Mouse (Mus musculus) stomach, embryonic 16.5 days (tissue): ENCODE data around the gene Ccdc86. TPM values are rescaled to one million over a fixed set of nuclear protein-coding genes. Genes with fewer than 3 reads are reported as not detected.

ENCODE experiments used
- ATAC-seq: fragments of 200-750 bp; cut with Nextera tagmentation; 2 replicates; pipeline ENCODE4 v1.8.0; 2017; ENCODE audit warnings: moderate number of reproducible peaks, moderate TSS enrichment; ENCODE audit not compliant: insufficient read depth, low FRiP score
- H3K27ac ChIP-seq: fragments of 300-500 bp; sonication (generic); 2 replicates; pipeline ENCODE4 v1.5.1; 2014; ENCODE audit warnings: low read length
- H3K27me3 ChIP-seq: fragments of 300-500 bp; sonication (generic); 2 replicates; pipeline ENCODE4 v1.6.1; 2014; ENCODE audit warnings: low read length, control low read depth, mixed read lengths; ENCODE audit not compliant: control insufficient read depth, insufficient read depth
- H3K36me3 ChIP-seq: fragments of 300-500 bp; sonication (generic); 2 replicates; pipeline ENCODE4 v1.6.1; 2014; ENCODE audit warnings: low read length; ENCODE audit not compliant: control insufficient read depth, insufficient read depth
- H3K4me1 ChIP-seq: fragments of 300-500 bp; sonication (generic); 2 replicates; pipeline ENCODE4 v1.6.1; 2014; ENCODE audit warnings: low read length, control low read depth, mixed read lengths; ENCODE audit not compliant: control insufficient read depth, insufficient read depth
- H3K4me2 ChIP-seq: fragments of 300-500 bp; sonication (generic); 2 replicates; pipeline ENCODE4 v1.6.1; 2014; ENCODE audit warnings: low read depth, low read length, mixed read lengths
- H3K4me3 ChIP-seq: fragments of 300-500 bp; sonication (generic); replicated peaks from 2 replicates; pipeline ENCODE4 v1.5.1; 2014; ENCODE audit warnings: mild to moderate bottlenecking, low read length
- H3K9ac ChIP-seq: fragments of 300-500 bp; sonication (generic); 2 replicates; pipeline ENCODE4 v1.6.1; 2014; ENCODE audit warnings: low read length
- H3K9me3 ChIP-seq: fragments of 300-500 bp; sonication (generic); replicated peaks from 2 replicates; pipeline ENCODE4 v1.6.1; 2016; ENCODE audit warnings: low read length, control low read depth; ENCODE audit not compliant: control insufficient read depth
- WGBS: fragments of 180-500 bp; shearing (Covaris S2); extraction: QIAGEN DNeasy Blood & Tissue Kit; methylation state at CpG from one replicate; pipeline ENCODE4 v1.1.7; 2014; 5-methylcytosine and 5-hydroxymethylcytosine counted together
- polyA plus RNA-seq: library from polyadenylated mRNA; unstranded; fragments of >200 nt; fragmentation: Nextera tagmentation; extraction: Ambion mirVana; gene quantifications from 2 replicates; pipeline ENCODE4 v1.2.1, GENCODE M21; 2015

The Ccdc86 gene
- polyA plus RNA-seq, 1 experiment from 2014 or later = 27.5 TPM

DNA sequence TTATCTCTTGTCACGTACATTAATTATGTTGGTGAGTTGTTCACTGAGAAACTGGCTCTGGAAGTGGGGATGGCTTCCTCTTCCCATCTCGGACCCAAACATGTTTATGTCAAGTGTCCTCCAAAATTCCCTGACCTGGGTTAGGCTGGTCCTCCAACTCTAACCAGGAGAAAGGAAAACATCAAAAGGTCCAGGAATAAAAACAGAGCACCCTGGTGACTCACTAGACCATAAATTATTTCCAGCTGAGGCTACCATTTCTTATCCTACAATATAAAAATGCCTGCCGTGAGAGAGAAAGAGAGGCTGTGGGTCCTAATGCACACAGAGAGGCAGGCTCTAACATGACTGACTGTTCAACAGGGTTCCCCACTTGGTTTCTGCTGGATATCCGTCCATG lies 24.8 kb downstream of the Ccdc86 start:
- H3K27ac ChIP-seq = no peak overlapping the region
- H3K4me3 ChIP-seq = no peak overlapping the region
- no peak for ATAC-seq
- 26% methylated on average over 4 of the region's 4 CpGs for WGBS
- no peaks in the 10 kb centered on the region for H3K27me3 ChIP-seq
- H3K4me2 ChIP-seq = no peak overlapping the region
- no peaks in the 10 kb centered on the region for H3K4me1 ChIP-seq
- no peak overlapping the region for H3K9ac ChIP-seq
- no peaks in the 10 kb centered on the region for H3K9me3 ChIP-seq
- no peaks in the 10 kb centered on the region for H3K36me3 ChIP-seq

DNA sequence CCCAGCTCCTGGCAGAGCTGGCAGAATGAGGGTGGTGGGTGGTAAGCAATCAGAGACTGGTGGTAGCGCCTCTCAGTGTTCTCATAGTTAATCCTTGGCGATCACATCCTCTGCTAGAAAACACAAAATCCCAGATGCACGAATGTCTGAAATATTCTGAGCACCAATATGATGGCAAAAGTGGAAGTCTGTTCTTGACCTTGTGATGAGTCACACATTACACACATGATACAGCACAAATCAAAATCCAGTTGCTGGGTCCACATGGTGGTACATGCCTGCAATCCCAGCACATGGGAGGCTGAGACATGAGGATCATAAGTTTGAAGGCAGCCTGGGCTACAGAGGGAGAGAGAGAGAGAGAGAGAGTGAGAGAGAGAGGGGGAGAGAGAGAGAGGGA lies 28.0 kb downstream of the Ccdc86 start:
- ATAC-seq = no peak
- Histone ChIP-seq H3K4me3 (no peak overlapping the region), H3K4me1 (no peaks in the 10 kb centered on the region), H3K27ac (no peak overlapping the region), H3K27me3 (no peaks in the 10 kb centered on the region), H3K9me3 (no peaks in the 10 kb centered on the region), H3K9ac (no peak overlapping the region), H3K36me3 (no peaks in the 10 kb centered on the region), H3K4me2 (no peak overlapping the region)
- WGBS = 70% methylated on average over 3 of the region's 3 CpGs

DNA sequence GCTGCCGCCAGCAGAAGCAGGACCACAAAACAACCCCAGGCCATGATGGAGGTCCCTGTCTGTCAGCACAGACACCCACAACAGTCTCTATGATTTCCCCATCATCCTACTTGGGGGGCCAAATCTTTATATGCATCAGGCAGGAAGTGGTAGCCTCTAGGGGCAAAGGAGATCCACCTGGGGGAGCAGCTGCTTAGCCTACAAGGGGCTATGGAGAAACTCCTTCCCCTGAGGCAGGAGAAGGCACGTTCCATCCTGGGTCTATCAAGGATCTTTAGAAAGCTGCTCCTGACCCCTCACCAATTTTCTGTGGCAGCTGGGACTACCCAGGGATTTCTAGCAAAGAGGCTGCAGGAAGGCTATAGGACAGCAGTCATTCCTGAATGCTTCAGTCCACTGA lies 28.5 kb downstream of the Ccdc86 start, which contains the start of gene Zp1:
Zp1 (minus strand) TSS at position 101 of the 400 bp plus-strand sequence.
- Histone ChIP-seq H3K9ac (no peak within 1 kb of the TSS), H3K36me3 (no peaks in the 10 kb centered on the region), H3K27me3 (no peaks in the 10 kb centered on the region), H3K27ac (no peak within 1 kb of the TSS), H3K4me3 (no peak within 1 kb of the TSS), H3K9me3 (no peaks in the 10 kb centered on the region), H3K4me2 (no peak within 1 kb of the TSS), H3K4me1 (no peaks in the 10 kb centered on the region)
- 65% methylated on average over 2 of the region's 2 CpGs for WGBS
- ATAC-seq = no peak

DNA sequence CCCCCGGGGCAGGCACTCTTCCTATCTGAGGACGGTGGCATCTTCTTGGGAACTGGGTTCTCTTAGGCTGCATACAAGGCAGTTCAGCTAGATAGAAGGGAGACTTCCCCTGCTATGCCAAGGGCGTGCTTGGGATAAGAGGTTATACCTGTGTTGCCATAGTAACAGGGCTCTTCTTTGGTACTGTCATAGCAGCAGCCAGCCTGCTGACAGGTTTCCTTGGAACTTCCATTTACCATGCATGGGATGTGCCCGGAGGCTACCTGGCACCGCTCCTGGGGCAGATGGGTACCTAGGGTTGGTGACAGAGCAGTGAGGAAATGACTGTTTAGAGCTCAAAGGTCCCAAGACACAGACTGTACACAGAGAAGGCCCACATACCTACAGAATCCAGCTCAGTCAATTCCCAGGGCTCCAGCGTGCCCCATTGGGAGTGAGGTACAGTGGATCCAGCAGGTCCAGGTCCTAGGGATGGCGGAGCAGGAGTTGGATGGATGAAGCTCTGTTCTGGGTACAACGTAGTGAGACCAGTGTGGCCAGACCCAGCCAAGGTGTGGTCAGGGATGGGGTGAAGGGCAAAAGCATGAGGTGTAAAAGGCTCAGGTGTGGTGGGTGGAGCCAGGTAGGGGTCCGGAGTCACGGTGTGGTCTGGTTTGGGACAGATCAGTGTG lies 30.6 kb downstream of the Ccdc86 start:
- Histone ChIP-seq H3K9ac (no peak overlapping the region), H3K4me1 (no peaks in the 10 kb centered on the region), H3K27me3 (no peaks in the 10 kb centered on the region), H3K9me3 (no peaks in the 10 kb centered on the region), H3K4me2 (no peak overlapping the region), H3K27ac (no peak overlapping the region), H3K36me3 (no peaks in the 10 kb centered on the region), H3K4me3 (no peak overlapping the region)
- no peak for ATAC-seq
- 84% methylated on average over 10 of the region's 10 CpGs for WGBS

DNA sequence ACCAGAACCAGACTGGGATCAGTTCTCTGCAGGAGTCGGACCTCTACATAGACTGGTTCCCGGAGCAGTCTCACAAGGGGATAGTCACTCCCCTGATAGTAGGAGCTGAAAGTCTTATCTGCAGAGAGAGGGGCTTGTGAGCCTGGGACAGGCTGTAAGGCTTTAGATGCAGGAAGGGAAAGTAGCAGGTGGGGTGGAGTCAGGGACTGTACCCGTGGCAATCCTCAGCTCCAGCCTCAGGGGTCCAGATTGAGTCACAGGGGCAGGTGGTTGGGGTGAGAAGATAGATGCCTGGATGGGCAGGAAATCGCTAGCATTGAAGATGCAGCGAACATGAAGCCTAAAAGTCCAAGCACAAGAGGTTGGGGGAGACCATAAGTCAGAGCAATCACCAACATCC lies 32.6 kb downstream of the Ccdc86 start:
- Histone ChIP-seq H3K9ac (no peak overlapping the region), H3K27me3 (no peaks in the 10 kb centered on the region), H3K4me3 (no peak overlapping the region), H3K9me3 (no peaks in the 10 kb centered on the region), H3K4me1 (no peaks in the 10 kb centered on the region), H3K36me3 (no peaks in the 10 kb centered on the region), H3K27ac (no peak overlapping the region), H3K4me2 (no peak overlapping the region)
- 52% methylated on average over 5 of the region's 5 CpGs for WGBS
- ATAC-seq = no peak

DNA sequence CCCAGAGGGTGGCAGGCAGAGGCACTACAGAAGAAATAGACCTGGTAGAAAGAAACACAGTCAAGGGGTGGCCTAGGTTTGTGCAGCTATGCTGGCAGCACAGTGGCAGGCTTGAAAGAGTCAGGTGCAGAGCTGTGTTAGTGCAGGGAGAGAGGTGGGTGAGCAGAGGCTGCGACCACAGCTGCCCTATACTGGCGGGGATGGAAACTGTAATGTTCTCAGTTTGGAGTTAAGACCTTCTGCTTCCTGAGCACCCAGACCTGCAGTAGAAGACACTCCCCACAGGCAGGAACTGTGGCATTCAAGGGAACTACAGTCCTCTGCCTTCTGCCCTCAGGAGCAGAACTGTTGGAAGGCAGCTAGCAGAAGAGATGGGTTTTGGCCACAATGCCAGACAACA lies 34.2 kb downstream of the Ccdc86 start:
- Histone ChIP-seq H3K4me3 (no peak overlapping the region), H3K4me1 (no peaks in the 10 kb centered on the region), H3K36me3 (no peaks in the 10 kb centered on the region), H3K9ac (no peak overlapping the region), H3K9me3 (no peaks in the 10 kb centered on the region), H3K27ac (no peak overlapping the region), H3K4me2 (no peak overlapping the region), H3K27me3 (no peaks in the 10 kb centered on the region)
- 0 out of 2 replicates have a peak, but pooled peaks have one; percentile 14 for ATAC-seq
- WGBS = 64% methylated on average over 2 of the region's 2 CpGs

DNA sequence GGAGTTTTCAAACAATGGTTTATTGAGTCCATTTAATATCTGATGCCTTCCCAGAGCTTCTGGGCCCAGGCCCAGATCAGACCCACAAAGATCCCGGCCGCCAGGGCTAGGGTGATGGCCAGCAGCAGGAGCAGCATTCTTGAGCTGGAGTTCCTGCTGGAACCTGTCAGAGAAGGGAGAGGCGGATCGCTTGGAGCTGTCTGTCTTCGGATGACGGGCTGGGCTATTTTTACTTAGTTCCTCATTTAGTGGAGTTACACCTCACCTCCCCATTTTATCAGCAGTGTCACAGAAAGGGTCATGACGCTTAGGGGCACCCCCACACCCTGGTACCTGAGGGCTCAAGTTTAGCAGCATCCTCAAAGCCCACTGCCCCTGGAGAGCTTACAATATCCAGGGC lies 34.8 kb downstream of the Ccdc86 start:
- WGBS = 44% methylated on average over 7 of the region's 7 CpGs

DNA sequence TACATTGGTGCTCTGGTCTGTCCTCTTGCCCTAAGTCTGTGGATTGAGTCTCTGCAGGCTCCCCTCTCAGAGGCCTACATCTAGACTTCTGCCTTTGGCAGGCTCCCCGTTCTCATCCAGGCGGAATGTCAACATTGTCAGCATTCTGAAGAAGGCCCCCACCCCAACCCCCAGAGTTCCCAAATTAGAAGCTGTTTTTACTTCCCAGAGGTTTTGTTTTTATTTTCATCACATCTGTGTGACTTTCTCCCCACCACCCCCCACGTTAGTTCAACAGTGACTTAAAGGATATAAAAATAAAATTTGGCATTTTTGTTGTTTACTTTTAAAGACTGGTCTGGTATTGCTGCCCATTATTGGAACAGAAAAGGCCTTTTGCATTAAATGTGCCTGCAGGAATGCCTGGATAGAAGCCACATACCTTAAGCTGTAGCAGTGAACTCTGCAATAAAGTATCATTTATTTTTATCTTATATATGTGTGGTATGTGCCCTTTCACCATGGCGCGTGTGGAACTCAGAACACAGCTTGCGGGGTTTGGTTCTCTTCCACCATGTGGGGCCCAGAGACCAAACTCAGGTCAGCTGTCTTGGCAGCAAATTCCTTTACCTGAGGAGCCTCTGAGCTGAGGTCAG lies 39.9 kb downstream of the Ccdc86 start:
- 48% methylated on average over 6 of the region's 6 CpGs for WGBS

More for the DNA sequence above, 34.8 kb downstream of the Ccdc86 start:
- no peaks in the 10 kb centered on the region for H3K9me3 ChIP-seq
- no peak overlapping the region for H3K4me2 ChIP-seq
- no peak for ATAC-seq
- no peak overlapping the region for H3K9ac ChIP-seq
- H3K27me3 ChIP-seq = no peaks in the 10 kb centered on the region
- H3K27ac ChIP-seq = no peak overlapping the region
- H3K36me3 ChIP-seq = no peaks in the 10 kb centered on the region
- no peak overlapping the region for H3K4me3 ChIP-seq
- H3K4me1 ChIP-seq = peaks cover 4% of the 10 kb centered on the region

DNA sequence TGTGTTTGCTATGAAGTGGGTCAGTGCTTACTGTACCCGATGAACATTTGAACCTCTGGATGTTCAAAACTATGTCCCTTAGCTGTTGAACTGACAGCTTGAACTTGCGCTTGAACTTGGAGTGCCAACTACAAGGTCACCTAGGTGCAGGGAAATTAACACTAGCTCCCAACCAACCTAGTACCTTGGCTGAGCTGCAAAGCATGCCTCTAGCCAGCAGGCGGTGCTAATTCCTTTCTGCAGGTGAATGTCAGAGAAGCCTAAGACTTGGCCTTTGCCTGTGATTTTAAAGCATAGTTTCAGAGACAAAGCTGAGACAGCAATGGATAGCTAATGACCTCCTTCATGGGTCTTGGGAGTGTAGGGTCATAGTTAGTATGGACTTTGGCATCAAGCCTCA lies 41.2 kb downstream of the Ccdc86 start:
- Histone ChIP-seq H3K4me2 (no peak overlapping the region), H3K4me1 (peaks cover 26% of the 10 kb centered on the region), H3K27me3 (no peaks in the 10 kb centered on the region), H3K9ac (no peak overlapping the region), H3K9me3 (no peaks in the 10 kb centered on the region), H3K27ac (peak overlapping the region; percentile 91; the same call in 1 of the 2 replicates), H3K36me3 (peaks cover 7% of the 10 kb centered on the region; the same call in 1 of the 2 replicates), H3K4me3 (no peak overlapping the region)
- 53% methylated on average over 3 of the region's 3 CpGs for WGBS
- no peak for ATAC-seq

More for the DNA sequence above, 39.9 kb downstream of the Ccdc86 start:
- H3K36me3 ChIP-seq = peaks cover 7% of the 10 kb centered on the region; the same call in 1 of the 2 replicates
- no peaks in the 10 kb centered on the region for H3K9me3 ChIP-seq
- ATAC-seq = peak; percentile 69; the same call in 1 of the 2 replicates
- peak overlapping the region; percentile 91 for H3K27ac ChIP-seq
- H3K9ac ChIP-seq = no peak overlapping the region
- no peaks in the 10 kb centered on the region for H3K27me3 ChIP-seq
- H3K4me1 ChIP-seq = peaks cover 24% of the 10 kb centered on the region
- no peak overlapping the region for H3K4me2 ChIP-seq
- no peak overlapping the region for H3K4me3 ChIP-seq
